Mouse (Mus musculus): Measurements from ENCODE around the gene Cacnb1.

Cacnb1 gene

GRCm38 (mm10) chr11:97986738-97987465 is 35.9 kb downstream of the Cacnb1 start:
- DNase-seq (ENCODE audit: low read depth, low spot score) = no peak

- peak; percentile 64 for DNase-seq (ENCODE audit: low read depth, low spot score)
These were observed 36.8 kb downstream of the Cacnb1 start, which contains the start of gene Plxdc1 for GRCm38 (mm10) chr11:97985727-97986677. Plxdc1 (minus strand) TSS chr11:97986444.

GRCm38 (mm10) chr11:97983983-97984382 is 38.9 kb downstream of the Cacnb1 start:
- DNase-seq (ENCODE audit: low read depth, low spot score) = no peak

- no peak for DNase-seq (ENCODE audit: low read depth, low spot score)
These were observed 39.3 kb downstream of the Cacnb1 start for GRCm38 (mm10) chr11:97983506-97983905.

- no peak for DNase-seq (ENCODE audit: low read depth, low spot score)
These were observed 40.1 kb downstream of the Cacnb1 start for GRCm38 (mm10) chr11:97982721-97983120.

GRCm38 (mm10) chr11:97980531-97980966 is 42.3 kb downstream of the Cacnb1 start:
- DNase-seq (ENCODE audit: low read depth, low spot score) = no peak

- no peak for DNase-seq (ENCODE audit: low read depth, low spot score)
These were observed 42.9 kb downstream of the Cacnb1 start for GRCm38 (mm10) chr11:97979824-97980495.

GRCm38 (mm10) chr11:97978392-97978791 is 44.4 kb downstream of the Cacnb1 start:
- no peak for DNase-seq (ENCODE audit: low read depth, low spot score)

GRCm38 (mm10) chr11:97977797-97978196 is 45.0 kb downstream of the Cacnb1 start:
- no peak for DNase-seq (ENCODE audit: low read depth, low spot score)

GRCm38 (mm10) chr11:97974746-97975145 is 48.1 kb downstream of the Cacnb1 start:
- no peak for DNase-seq (ENCODE audit: low read depth, low spot score)

GRCm38 (mm10) chr11:97974141-97974540 is 48.7 kb downstream of the Cacnb1 start:
- no peak for DNase-seq (ENCODE audit: low read depth, low spot score)

GRCm38 (mm10) chr11:97972434-97972833 is 50.4 kb downstream of the Cacnb1 start:
- DNase-seq (ENCODE audit: low read depth, low spot score) = peak; percentile 32

GRCm38 (mm10) chr11:97971232-97971631 is 51.6 kb downstream of the Cacnb1 start:
- DNase-seq (ENCODE audit: low read depth, low spot score) = no peak

GRCm38 (mm10) chr11:97970771-97971170 is 52.1 kb downstream of the Cacnb1 start:
- DNase-seq (ENCODE audit: low read depth, low spot score) = no peak

- no peak for DNase-seq (ENCODE audit: low read depth, low spot score)
These were observed 54.4 kb downstream of the Cacnb1 start for GRCm38 (mm10) chr11:97968385-97968784.

GRCm38 (mm10) chr11:97967114-97967513 is 55.7 kb downstream of the Cacnb1 start:
- no peak for DNase-seq (ENCODE audit: low read depth, low spot score)

- peak; percentile 62 for DNase-seq (ENCODE audit: low read depth, low spot score)
These were observed 61.9 kb downstream of the Cacnb1 start for GRCm38 (mm10) chr11:97960907-97961306.

GRCm38 (mm10) chr11:97959300-97959680 is 63.5 kb downstream of the Cacnb1 start:
- DNase-seq (ENCODE audit: low read depth, low spot score) = no peak

- no peak for DNase-seq (ENCODE audit: low read depth, low spot score)
These were observed 64.1 kb downstream of the Cacnb1 start for GRCm38 (mm10) chr11:97958641-97959299.

GRCm38 (mm10) chr11:97956905-97957560 is 65.8 kb downstream of the Cacnb1 start:
- no peak for DNase-seq (ENCODE audit: low read depth, low spot score)

- DNase-seq (ENCODE audit: low read depth, low spot score) = no peak
These were observed 66.9 kb downstream of the Cacnb1 start for GRCm38 (mm10) chr11:97955915-97956314.

Measured in CD4-positive, CD25-positive, alpha-beta regulatory T cell, adult 2 months (primary cell).